Mouse (Mus musculus) E14TG2a.4 (cell line): ENCODE measurements around the gene Cep95.

Experiments
- CTCF ChIP-seq: conservative IDR thresholded peaks from 2 replicates; pipeline ENCODE4 v1.5.1; 2014; ENCODE audit warnings: low read length
- NANOG ChIP-seq: IDR thresholded peaks from 2 replicates; pipeline ENCODE4 v1.6.1; 2014; ENCODE audit warnings: borderline replicate concordance, low read length, mixed read lengths
- POU5F1 ChIP-seq: IDR thresholded peaks from 2 replicates; pipeline ENCODE4 v1.6.1; 2014; ENCODE audit warnings: low read length, borderline replicate concordance

GRCm38 (mm10) chr11:106821397-106821796, 32.3 kb downstream of the Cep95 start:
- TF ChIP-seq CTCF (no peak), POU5F1 (no peak), NANOG (no peak)
